Mouse (Mus musculus) liver, adult 2 months (tissue): Measurements from ENCODE around the gene Pphln1.

Experiments
- CTCF ChIP-seq: fragments of 200-500 bp; IDR thresholded peaks from 2 replicates; pipeline ENCODE4 v1.5.1; 2011; ENCODE audit warnings: low read depth, low read length, control low read depth
- POLR2A ChIP-seq: fragments of 200-500 bp; IDR thresholded peaks from 2 replicates; pipeline ENCODE4 v1.6.1; 2011; ENCODE audit warnings: low read length, control low read depth; ENCODE audit not compliant: insufficient read depth; ENCODE audit errors: extremely low read depth

- no peak for TF ChIP-seq CTCF
- TF ChIP-seq POLR2A = no peak
Observed at GRCm38 (mm10) chr15:93485252-93485651, 87.1 kb downstream of the Pphln1 start.
